Mouse (Mus musculus): Measurements from ENCODE around the gene Pafah1b2.

GRCm38 (mm10) chr9:45929285-45929684 is 83.2 kb downstream of the Pafah1b2 start:
- TF ChIP-seq CTCF (IDR thresholded peaks at IDR 0.05; ENCODE audit: extremely low read depth, insufficient read length, insufficient replicate concordance, low read depth, low read length) = no peak
- no peak for TF ChIP-seq POLR2A (IDR thresholded peaks at IDR 0.05; ENCODE audit: low read depth, low read length)
